Mouse (Mus musculus) urinary bladder, postnatal 4 days (tissue): ENCODE data around the gene Syna.

Experiments
- DNase-seq, 2 experiments: peaks; one replicate each; pipeline ENCODE4 v3.0.0; 2021 to 2022; ENCODE audit warnings: low spot score in 2 of 2

The Syna gene

DNA sequence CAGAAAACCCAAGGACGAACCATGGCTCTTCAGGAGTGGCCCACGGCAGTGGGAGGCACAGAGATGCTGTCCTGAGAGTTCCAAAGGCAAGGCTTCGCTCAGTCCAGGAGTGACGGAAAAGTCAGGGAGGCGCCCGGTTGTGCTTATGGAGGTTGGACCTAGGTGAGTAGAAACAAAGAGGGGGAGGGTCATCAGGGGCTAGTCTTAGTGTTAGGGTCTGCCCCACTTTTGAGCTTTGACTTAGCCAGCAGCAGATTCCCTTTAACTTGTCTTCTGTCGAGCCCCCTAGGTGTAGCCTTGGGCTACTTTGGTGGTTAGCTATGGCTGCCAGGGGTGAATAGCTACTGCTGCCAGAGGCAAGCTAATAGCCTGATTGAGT, at the start of gene Syna:
Syna (minus strand) TSS at position 101 of the 379 bp plus-strand sequence.
- DNase-seq, result no peak

DNA sequence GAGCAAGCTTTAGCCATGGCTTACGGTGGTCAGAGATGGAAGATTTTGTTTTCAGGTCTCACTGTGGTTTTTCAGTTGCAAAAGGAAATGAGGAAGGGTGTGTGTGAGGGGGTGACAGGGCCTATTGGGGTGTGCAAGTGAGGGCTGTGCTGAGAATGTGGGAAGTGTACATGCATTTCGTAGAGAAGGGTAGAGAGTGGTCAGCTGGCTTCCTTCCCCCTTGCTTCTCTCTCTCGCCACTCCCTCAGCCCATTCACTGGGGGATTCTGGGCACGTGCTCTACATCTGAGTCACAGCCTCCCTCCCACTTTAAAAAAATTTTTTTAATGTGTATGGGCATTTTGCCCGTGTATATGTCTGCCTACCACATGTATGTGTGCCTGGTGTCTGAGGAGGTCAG, 47.1 kb upstream of the Syna start:
- no peak for DNase-seq

DNA sequence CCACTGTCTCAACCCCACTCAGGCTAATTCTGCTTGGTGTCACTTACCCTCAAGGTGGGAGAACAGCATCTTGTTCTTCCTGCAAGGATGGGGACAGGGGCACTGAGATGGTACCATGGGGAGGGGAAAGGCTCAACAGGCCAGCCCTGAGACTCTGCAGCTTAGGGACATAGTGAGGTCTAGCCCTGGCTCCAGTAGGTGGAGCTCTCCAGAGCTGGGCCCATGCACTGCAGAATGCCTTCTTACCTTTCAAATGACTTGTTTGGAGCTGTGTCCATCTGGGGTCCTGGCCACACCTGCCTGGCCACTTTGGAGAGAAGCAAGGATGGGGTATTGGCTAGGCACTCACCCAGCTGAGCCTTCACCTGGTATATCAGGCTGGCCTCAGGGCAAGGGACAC, 46.3 kb upstream of the Syna start:
- no peak for DNase-seq

DNA sequence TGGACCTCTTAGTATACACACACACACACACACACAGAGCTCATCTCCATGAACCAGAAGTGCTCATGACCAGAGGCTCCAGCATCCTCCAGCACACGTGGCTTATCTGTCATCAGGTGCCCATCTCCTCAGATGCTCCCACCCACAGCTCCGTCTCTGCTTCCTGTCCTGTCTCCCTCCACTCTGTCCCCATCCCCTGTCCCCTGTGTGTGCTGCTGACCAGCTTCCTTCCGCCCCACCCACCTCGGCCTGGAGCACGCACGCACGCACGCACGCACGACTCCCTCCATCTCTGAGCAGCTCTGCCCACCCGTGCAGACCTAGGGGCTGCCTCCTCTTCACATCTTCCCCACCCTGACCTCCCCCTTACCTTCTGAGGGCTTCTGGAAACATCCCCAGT, 44.4 kb upstream of the Syna start:
- no peak for DNase-seq

DNA sequence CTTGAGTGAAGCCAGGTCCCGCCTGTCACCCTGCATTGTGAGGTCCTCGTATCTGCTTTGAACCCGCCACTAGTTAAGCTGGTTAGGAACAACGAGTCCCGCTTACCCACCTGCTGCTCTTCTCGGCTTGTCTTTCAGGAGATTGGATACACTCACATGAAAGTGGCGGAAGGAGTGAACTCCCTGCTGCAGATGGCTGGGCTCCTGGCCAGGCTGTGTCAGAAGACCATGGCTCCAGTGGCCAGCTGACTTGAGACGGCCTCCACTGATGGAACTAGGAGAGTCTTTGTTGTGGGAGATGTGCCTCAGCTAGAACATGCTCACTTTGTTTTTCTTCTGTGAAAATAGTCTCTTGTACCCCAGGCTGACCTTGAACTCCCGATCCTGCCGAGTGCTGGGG, 37.7 kb upstream of the Syna start:
- DNase-seq, result no peak

DNA sequence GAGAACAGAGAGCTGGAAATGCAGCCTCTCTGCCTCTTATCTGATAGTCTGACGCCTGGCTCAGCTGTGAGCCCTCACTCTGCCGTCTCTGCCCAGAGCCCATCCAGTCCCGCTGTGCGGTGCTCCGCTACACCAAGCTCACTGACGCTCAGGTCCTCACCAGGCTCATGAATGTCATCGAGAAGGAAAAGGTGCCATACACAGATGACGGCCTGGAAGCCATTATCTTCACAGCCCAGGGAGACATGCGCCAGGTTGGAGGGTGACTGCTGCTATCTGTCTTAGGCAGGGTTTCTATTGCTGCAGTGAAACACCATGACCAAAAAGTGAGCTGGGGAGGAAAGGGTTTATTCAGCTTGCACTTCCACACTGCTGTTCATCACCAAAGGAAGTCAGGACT, 33.1 kb upstream of the Syna start:
- no peak for DNase-seq

DNA sequence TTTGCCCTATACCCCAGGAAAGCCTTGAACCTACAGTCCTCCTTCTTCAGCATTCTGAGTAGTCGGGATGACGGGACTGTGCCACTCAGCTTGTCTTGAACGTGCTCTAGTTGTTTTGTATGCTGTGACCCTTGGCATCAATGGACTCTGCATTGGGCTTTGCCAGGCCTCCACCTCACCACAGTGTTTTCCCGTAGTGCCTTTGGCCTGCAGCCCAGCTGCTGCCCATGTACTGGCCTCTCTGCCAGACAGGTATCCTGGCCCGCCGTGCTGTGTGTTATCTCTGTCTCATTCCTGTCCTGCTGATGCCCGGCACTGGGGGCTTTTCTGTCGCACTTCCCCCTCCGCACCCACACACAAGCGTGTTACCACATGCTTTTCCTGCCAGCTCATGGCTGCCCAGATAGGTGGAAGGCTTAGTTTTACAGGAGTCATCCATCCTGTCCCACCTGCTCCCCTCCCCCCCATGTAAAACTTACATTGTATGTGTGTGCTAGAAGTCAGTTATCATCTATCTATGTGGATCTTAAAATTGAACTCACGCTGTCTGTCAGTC, 32.1 kb upstream of the Syna start:
- no peak for DNase-seq

DNA sequence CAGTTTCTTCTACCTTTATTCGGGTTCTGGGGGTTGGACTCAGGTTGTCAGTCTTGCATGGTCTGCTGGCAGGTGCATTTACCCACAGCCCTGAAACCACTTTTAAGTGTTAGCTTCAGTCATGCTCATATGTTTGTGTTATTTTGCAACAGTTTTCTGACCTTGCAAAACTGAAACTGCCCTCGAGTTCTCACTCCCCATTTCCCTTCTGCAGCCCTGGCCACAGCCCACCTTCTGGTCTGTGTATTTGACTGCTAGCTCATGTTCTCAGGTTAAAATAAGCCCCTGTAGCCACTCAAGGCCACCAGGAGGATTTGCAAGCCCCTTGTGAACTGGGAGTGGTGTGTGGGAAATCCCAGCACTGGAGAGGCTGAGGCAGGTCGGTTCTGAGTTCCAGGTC, 29.9 kb upstream of the Syna start:
- no peak for DNase-seq

DNA sequence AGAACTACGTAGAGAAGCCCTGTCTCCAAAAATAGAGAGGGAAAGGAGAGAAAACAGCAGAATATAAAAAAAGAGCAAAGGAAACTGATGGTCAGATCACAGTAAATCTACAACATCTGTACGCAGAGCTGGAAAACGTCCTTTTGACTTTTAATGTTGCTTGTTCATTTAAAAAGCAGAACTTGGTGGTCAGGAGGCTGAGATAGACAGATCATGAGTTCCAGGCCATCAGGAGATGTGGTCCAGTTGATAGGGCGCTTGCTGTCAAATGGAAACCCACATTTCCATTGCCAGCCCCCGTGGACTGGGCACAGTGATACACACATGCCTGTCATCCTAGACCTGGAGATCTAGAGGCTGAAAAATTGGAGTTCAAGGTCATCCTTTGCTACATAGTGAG, 24.8 kb upstream of the Syna start:
- DNase-seq, result no peak

DNA sequence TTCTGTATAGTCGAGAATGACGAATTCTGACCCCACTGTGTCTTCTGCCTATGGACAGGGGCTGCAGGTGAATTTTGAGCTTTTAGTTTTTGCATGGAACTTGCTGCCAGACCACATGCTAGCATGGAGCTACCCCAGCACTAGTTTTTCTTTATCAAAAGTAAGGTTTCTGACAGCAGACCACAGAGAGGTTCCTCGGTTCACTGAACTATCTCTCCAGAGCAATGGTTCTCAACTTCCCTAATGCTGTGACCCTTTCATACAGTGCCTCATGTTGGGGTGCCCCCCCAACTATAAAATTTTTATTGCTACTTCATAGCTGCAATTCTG, 23.9 kb upstream of the Syna start:
- DNase-seq, result no peak

DNA sequence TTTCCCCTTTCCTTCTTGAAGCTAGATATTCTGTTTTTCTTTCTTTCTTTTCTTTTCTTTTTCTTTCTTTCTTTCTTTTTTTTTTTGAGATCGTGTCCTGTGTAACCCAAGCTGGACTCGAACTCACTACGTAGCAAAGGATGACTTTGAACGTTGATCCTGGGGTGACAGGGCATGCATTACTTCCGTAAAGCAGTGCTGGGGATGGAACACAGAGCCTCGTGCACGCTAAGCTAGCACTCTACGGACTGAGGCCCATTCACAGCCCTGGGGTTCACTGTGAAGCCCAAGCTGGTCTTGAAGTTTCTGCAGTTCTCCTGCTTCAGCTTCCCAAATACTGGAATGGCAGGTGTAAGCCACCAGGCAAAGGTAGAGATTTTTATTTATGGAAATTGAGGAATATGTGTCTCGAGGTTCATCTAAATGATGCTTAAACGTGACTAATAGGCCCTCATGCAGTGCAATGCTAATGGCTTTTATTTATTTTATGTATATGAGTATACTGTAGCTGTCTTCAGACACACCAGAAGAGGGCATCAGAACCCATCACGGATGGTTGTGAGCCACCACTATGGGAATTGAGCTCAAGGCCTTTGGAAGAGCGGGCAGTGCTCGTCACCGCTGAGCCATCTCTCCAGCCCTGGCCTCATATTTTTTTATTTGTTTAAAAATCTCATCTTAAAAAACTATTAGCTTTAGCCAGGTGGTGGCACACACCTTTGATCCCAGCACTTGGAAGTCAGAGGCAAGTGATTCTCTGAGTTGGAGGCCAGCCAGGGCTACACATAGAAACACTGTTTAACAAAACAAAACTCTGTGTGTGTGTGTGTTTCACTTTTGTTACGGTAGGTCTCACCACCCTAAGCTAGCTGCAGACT, 23.3 kb upstream of the Syna start:
- no peak for DNase-seq

DNA sequence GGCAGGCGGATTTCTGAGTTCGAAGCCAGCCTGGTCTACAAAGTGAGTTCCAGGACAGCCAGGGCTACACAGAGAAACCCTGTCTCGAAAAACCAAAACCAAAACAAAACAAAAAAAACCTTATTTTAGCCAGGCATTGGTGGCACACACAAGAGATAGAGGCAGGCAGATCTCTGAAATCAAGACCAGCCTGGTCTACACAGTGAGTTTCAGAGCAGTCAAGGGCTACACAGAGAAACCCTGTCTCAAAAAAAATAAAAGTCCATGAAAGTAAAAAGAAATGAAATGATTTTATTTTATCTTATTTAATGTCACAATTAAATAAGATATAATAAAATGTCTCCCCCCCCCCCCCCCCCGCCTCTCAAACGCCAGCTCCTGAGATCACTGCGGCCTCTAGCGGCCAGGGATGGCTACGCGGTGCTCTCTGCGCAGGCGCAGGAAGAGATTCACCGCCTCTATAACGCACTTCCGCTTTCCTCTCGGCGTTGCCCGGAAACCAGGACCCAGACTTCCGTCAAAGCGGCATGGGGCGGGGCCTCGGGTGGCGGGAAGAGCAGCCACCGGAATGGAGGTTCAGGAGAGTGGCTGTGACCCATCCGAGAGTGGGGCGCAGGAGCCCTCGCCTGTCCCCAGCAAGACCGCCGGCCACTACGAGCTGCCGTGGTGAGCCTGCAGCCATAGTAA, 22.4 kb upstream of the Syna start:
- DNase-seq, result peak; percentile 93 to 98

DNA sequence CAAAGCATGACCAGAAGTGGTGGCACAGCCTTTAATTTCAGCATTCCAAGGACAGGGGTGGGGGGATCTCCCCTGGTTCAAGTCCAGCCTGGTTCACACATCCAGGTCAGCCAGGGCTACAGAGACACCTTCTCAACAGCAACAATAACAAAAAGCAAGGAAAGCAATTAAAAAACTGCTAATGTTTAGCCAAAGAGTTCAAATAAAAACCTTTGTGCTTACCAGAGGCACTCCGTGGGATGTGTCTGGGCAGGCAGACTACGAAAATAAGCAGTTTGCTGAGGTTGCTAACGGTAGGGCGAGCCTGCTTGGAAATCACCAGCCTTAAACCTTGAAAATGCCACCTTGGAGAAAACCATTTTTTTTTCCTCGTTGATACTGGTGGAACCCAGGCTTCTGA, 21.2 kb upstream of the Syna start, which contains the start of gene Rfc2:
Rfc2 (plus strand) TSS at position 221 of the 400 bp plus-strand sequence.
- DNase-seq, result no peak

DNA sequence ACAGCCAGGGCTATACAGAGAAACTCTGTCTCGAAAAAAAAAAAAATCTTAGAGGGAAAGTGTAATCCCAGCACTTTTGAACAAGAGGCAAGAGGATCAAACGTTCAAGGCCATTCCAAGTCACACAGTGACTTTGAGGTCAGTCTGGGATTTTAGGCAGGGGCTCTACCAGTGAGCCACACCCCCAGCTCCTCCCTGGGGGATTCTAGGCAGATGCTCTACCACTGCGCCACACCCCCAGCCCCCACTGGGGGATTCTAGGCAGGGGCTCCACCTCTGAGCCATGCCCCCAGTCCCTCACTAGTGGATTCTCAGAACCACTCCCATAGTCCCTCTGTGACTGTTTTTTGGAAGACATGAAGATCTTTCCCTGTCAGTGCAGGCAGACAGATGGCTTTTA, 19.2 kb upstream of the Syna start:
- DNase-seq, result no peak

DNA sequence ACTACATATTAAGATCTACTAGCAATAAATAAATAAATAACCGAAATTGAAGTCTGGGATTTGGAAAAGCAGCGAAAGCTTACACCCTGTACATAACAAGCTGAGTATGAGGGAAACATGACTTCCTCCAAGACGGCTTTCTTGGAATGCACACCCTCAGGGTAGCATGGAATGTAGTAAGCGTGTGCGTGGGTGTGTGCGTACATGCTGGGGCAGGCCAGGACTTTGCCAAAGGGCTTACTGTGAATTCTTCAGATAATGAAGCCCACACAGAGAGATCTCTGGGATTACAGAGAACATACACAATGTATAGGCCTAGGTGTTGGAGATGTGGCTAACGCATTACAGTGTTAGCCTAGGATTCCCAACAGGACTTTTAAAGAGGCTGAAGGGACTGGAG, 17.6 kb upstream of the Syna start:
- DNase-seq, result no peak

DNA sequence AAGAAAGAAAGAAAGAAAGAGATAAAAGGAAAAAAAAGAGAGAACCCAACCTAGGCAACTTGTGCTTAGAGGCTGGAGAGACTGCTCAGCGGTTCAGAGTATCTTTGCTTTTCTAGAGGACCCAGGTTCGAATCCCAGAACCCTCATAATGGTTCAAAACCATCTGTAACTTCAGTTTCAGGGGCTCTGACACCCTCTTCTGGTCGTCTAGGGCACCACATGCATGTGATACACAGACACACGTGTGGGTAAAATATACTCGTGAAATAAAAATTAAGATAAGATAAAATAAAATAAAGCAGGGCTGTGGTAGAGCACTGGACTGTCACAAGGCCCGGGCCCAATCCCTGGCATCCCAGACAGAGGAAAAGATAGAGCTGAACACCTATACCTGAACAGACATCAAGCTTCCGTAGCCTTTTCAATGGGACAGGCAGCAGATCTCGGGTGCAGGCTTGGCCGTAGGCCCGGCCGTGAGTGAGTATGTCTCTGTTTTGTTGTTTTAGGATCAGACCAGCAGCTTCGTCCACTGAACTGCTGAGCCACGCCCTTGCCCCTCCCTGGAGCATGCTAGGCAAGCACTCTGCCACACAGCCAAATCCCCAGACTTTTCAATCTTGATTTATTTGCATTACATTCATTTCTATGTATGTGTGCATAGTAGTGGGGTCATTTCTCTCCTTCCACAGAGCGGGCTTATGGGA, 16.7 kb upstream of the Syna start:
- DNase-seq, result no peak

DNA sequence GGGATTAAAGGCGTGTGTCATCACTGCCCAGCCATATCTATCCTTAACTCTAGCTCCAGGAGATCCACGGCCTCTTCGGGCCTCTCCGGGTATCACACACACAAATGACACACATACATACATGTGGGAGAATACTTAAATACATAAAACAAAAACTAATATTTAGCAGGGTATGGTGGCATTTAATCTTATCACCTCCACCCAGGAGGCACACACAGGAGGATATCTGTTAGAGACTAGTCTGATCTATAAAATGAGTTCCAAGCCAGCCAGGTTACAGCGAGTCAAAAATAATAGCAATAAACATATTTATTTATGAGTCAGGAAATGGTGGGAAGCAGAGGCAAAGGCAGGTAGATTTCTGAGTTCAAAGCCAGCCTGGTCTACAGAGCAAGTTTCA, 15.9 kb upstream of the Syna start:
- no peak for DNase-seq

DNA sequence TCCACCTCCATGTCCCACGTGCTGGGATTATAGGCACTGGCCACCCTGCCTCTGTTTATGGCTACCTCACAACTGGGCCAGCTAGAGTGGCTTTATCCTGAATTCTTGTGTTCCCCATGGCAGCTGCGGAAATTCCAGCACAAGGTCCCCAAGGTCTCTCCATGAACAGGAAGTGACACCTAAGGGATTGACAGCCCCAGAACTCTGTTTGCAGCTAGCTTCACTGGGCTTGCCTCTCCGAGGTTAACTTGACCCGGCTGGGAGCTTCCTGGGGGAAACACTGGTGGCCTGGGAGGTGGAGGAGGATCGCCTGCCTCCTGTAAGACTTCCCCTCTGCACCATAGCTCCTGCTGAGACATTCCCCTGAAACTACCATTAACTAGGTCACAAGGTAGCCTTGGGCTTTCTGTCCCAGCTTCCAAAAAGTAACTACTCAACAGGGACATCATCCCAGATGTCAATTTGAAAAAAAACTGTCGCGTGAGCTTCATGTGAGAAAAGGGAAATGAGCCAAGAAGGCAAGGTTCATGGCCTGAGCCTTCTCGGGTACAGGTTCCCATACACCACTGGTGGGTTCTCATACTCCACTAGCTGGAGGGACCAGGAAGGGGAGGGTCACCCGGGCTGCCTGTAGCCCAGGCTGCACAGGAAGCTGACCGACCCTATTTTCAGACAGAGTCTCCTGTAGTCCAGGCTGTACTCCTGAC, 12.7 kb upstream of the Syna start:
- no peak for DNase-seq

DNA sequence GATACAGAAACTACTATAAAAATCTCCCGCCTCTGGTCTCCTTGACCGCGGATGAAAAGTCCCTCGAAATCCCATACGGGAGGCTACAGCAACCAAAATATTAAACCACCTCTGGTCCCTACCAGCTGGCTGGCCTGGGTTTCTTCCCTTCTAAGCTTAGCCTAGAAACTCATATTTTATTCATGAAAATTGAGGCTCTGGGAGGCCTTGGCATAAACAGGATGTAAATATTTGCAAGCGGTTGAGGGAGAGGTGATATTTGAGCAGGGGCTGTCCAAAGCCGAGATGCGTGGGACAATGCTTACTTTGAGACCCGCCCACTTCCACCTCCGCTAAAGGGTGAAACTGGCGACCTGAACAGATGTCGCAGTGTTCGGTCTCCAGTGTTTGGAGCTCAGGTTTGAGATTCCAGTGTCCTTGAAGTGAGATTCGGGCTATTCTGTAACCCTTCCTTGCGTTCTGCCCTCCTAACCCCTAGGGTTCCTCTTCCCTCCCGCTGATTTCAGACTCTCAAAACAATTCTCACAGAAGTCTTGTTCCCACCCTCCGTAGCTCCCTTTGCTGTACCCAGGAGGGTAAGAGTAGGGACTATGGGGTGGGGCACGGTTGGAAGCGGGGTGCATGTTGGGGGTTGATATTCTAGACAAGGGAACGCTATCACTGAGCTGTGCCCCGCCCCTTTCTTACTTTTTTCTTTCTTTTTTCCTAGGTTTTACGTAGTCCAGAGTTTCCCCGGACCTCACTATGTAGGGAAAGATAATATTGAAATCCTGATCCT, 11.9 kb upstream of the Syna start:
- no peak for DNase-seq

DNA sequence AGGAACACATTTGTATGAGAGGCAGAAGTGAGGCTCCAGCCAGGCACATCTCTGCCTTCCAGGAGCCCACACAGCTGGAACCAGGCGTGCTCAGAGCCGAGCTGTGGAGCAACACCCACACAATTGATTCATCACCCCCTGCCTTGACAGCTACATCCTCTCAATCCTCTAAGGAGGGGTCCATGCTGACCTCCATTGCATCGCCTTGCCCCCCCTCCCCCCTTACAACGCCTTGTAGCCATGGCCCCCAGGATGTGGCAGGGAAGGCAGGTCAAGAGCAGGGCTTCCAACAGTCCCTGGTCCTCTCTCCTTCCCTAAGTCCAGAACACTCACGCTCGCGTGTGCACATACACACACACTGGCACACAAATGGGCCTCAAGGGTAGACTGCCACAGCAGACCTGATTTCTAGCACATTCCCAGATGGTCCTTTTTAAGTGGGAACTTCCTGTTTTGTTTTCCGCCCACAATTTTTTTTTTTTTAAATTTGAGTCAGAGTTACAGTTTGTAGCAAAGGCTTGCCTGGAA, 9.1 kb upstream of the Syna start:
- no peak for DNase-seq

DNA sequence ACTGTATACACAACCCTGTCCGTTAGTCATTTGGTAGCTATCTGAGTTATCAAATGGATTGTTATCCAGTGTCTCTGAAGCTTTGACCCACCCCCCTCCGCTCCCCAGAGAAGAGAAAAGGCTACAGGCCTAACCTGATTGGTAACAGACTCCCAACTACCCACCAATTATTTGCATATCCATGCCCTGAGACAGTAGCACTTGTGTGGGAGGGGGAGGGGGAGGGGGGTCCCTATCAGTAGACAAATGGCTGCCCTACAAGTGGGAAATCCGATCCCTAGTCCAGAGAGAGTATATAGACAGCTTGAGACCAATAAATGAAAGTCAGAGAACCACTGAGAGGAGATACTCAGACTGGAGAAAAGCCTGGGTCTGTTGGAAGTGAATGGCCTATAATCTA, 8.1 kb upstream of the Syna start:
- no peak for DNase-seq
